Mouse (Mus musculus) forebrain, embryonic 16.5 days (tissue): Measurements from ENCODE around the gene 9430015G10Rik. TPM values are rescaled to one million over a fixed set of nuclear protein-coding genes. Genes with fewer than 3 reads are reported as not detected.

ENCODE experiments used
- ATAC-seq: fragments of 200-750 bp; cut with Nextera tagmentation; 2 replicates; pipeline ENCODE4 v1.8.0; 2017; ENCODE audit warnings: mild to moderate bottlenecking, moderate library complexity
- H3K27ac ChIP-seq: fragments of 300-500 bp; sonication (generic); 2 replicates; pipeline ENCODE4 v1.5.1; 2014; ENCODE audit warnings: low read length, control low read depth
- H3K27me3 ChIP-seq: fragments of 300-500 bp; sonication (generic); replicated peaks from 2 replicates; pipeline ENCODE4 v1.6.1; 2014; ENCODE audit warnings: low read length; ENCODE audit not compliant: control insufficient read depth, insufficient read depth
- H3K36me3 ChIP-seq: fragments of 300-500 bp; sonication (generic); 2 replicates; pipeline ENCODE4 v1.6.1; 2014; ENCODE audit not compliant: control insufficient read depth, insufficient read depth
- H3K4me1 ChIP-seq: fragments of 300-500 bp; sonication (generic); replicated peaks from 2 replicates; pipeline ENCODE4 v1.6.1; 2014; ENCODE audit warnings: low read length; ENCODE audit not compliant: control insufficient read depth, insufficient read depth
- H3K4me2 ChIP-seq: fragments of 300-500 bp; sonication (generic); 2 replicates; pipeline ENCODE4 v1.6.1; 2014; ENCODE audit warnings: mild to moderate bottlenecking, low read length, control low read depth
- H3K4me3 ChIP-seq: fragments of 300-500 bp; sonication (generic); replicated peaks from 2 replicates; pipeline ENCODE4 v1.5.1; 2014; ENCODE audit warnings: mild to moderate bottlenecking, low read length, control low read depth
- H3K9ac ChIP-seq: fragments of 300-500 bp; sonication (generic); replicated peaks from 2 replicates; pipeline ENCODE4 v1.6.1; 2014; ENCODE audit warnings: low read depth, low read length, control low read depth
- H3K9me3 ChIP-seq: fragments of 300-500 bp; sonication (generic); 2 replicates; pipeline ENCODE4 v1.6.1; 2016; ENCODE audit warnings: low read length; ENCODE audit not compliant: control insufficient read depth
- WGBS: fragments of 180-500 bp; shearing (Covaris S2); extraction: QIAGEN DNeasy Blood & Tissue Kit; methylation state at CpG from one replicate; pipeline ENCODE4 v1.1.7; 2014; 5-methylcytosine and 5-hydroxymethylcytosine counted together
- polyA plus RNA-seq: library from polyadenylated mRNA; unstranded; fragments of >200 nt; fragmentation: Nextera tagmentation; extraction: Ambion mirVana; gene quantifications from 2 replicates; pipeline ENCODE4 v1.2.1, GENCODE M21; 2015

The 9430015G10Rik gene
- polyA plus RNA-seq, 1 experiment from 2014 or later: 45.8 TPM

- no peak overlapping the region for H3K9ac ChIP-seq
- H3K4me2 ChIP-seq: no peak overlapping the region
- no peak overlapping the region for H3K27ac ChIP-seq
- H3K4me1 ChIP-seq: no peaks in the 10 kb centered on the region
- H3K9me3 ChIP-seq: no peaks in the 10 kb centered on the region
- no peak overlapping the region for H3K4me3 ChIP-seq
- WGBS: 94% methylated on average over 1 of the region's 1 CpGs
- H3K27me3 ChIP-seq: no peaks in the 10 kb centered on the region
- ATAC-seq: no peak
- H3K36me3 ChIP-seq: no peaks in the 10 kb centered on the region
Measured at GRCm38 (mm10) chr4:156092765-156093164, 17.0 kb upstream of the 9430015G10Rik start.

DNA sequence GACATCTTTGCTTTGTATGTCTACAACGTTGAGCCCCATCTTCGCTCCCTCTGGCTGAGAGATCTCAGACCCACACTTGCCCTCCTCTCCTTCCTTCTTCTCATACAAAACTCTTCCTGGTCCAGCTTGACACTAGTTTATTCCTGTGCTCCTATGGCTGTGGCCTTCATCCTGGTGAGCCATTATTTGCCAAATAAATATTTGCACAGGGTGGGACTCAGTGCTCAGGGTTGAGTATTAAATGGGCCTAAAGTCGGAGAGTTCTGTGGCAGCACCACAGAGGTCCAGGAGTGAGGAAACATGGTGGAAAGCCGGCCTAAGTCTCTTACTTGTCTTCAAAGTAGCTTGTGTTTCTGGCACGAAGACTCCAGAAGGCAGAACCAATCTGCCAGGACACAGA, 16.0 kb upstream of the 9430015G10Rik start:
- Histone ChIP-seq H3K9me3 (no peaks in the 10 kb centered on the region), H3K27ac (no peak overlapping the region), H3K9ac (no peak overlapping the region), H3K27me3 (no peaks in the 10 kb centered on the region), H3K36me3 (no peaks in the 10 kb centered on the region), H3K4me2 (no peak overlapping the region), H3K4me3 (no peak overlapping the region), H3K4me1 (no peaks in the 10 kb centered on the region)
- 88% methylated on average over 5 of the region's 5 CpGs for WGBS
- no peak for ATAC-seq

- 94% methylated on average over 1 of the region's 1 CpGs for WGBS
- ATAC-seq: no peak
Measured at GRCm38 (mm10) chr4:156096191-156096590, 13.6 kb upstream of the 9430015G10Rik start.

DNA sequence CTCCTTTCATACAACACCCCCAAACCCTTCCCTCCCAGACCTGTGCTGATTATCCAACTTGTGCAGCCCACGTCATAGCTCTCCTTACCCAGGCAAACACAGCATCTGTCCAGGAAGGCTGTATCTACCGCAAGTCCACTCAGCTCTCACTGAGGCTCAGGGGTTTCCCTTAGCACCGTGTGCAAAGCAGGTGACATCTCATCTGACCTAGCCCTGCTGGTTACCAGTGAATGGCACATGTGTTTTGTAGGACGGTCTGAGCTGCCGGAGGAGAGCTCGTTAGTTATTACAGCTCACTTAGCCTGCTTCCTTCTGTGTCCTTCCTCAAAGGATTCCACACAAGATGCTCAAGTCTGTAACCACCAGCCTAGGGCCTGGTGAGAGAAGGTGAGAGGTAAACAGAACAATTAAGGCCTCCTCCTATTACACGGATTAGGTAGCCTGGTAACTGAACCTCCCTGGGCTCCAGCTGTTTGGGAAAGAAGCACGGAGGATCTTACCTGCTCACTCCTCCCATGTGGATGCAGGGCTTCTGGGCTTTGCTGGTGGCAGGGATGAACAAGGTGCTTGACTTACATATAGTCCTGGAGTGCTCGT, 11.9 kb upstream of the 9430015G10Rik start:
- WGBS: 47% methylated on average over 9 of the region's 9 CpGs
- Histone ChIP-seq H3K27me3 (no peaks in the 10 kb centered on the region), H3K27ac (no peak overlapping the region), H3K9me3 (no peaks in the 10 kb centered on the region), H3K4me2 (no peak overlapping the region), H3K4me1 (no peaks in the 10 kb centered on the region), H3K4me3 (no peak overlapping the region), H3K36me3 (no peaks in the 10 kb centered on the region), H3K9ac (no peak overlapping the region)
- no peak for ATAC-seq

More at GRCm38 (mm10) chr4:156096191-156096590, 13.6 kb upstream of the 9430015G10Rik start:
- no peak overlapping the region for H3K4me3 ChIP-seq
- no peak overlapping the region for H3K9ac ChIP-seq
- no peaks in the 10 kb centered on the region for H3K36me3 ChIP-seq
- H3K27me3 ChIP-seq: no peaks in the 10 kb centered on the region
- no peaks in the 10 kb centered on the region for H3K4me1 ChIP-seq
- H3K27ac ChIP-seq: no peak overlapping the region
- no peak overlapping the region for H3K4me2 ChIP-seq
- no peaks in the 10 kb centered on the region for H3K9me3 ChIP-seq

GRCm38 (mm10) chr4:156099427-156099826, 10.4 kb upstream of the 9430015G10Rik start:
- no peaks in the 10 kb centered on the region for H3K27me3 ChIP-seq
- ATAC-seq: no peak
- H3K9ac ChIP-seq: no peak overlapping the region
- H3K4me2 ChIP-seq: no peak overlapping the region
- no peaks in the 10 kb centered on the region for H3K9me3 ChIP-seq
- no peak overlapping the region for H3K27ac ChIP-seq
- H3K4me3 ChIP-seq: no peak overlapping the region
- H3K36me3 ChIP-seq: no peaks in the 10 kb centered on the region
- H3K4me1 ChIP-seq: no peaks in the 10 kb centered on the region
- 72% methylated on average over 6 of the region's 6 CpGs for WGBS

DNA sequence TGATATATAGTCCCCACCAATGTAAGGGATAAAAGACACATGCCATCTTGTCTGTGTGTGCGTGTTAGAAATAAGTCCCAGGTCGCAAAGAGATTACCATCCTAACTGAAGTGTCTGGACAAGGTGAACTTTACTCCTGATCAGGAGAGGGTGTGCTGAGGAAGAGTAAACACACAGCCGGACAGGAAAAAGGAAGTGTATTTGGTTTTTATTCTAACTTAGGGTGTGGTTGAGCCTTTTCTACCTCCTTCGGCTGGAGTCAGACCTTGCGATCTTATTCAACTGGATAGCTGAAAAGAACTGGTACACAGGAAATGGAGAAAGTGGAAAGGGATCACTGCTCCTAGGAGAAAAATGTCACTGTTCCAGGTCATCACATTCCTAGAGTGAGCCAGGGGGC, 9.3 kb upstream of the 9430015G10Rik start:
- Histone ChIP-seq H3K36me3 (no peaks in the 10 kb centered on the region), H3K27me3 (no peaks in the 10 kb centered on the region), H3K4me1 (no peaks in the 10 kb centered on the region), H3K9ac (no peak overlapping the region), H3K27ac (no peak overlapping the region), H3K4me3 (no peak overlapping the region), H3K9me3 (no peaks in the 10 kb centered on the region), H3K4me2 (no peak overlapping the region)
- WGBS: 95% methylated on average over 5 of the region's 5 CpGs
- no peak for ATAC-seq

DNA sequence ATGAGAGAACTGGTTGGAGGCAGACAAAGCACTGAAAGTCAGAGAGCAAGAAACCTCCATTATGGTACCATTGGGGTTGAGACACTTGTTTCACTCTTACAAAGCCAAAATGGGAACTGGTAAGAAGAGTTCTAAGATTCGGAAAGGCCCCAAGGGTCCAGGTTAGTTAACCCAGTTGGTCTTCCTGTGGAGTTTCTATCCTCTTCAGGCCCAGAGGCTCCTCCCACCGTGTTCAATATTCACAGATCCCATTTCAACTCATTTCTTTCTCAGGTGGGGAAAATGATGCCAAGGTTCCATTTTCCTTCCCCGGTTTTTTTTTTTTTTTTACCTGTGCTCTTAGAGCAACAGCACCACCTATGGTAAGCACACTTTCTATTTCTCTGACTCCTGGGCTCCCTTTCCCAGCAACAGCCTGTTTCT, 8.3 kb upstream of the 9430015G10Rik start:
- ATAC-seq: no peak
- H3K4me2 ChIP-seq: no peak overlapping the region
- H3K27me3 ChIP-seq: no peaks in the 10 kb centered on the region
- no peaks in the 10 kb centered on the region for H3K9me3 ChIP-seq
- no peak overlapping the region for H3K27ac ChIP-seq
- no peak overlapping the region for H3K4me3 ChIP-seq
- 48% methylated on average over 3 of the region's 3 CpGs for whole genome bisulfite sequencing
- no peaks in the 10 kb centered on the region for H3K4me1 ChIP-seq
- H3K9ac ChIP-seq: no peak overlapping the region
- no peaks in the 10 kb centered on the region for H3K36me3 ChIP-seq

DNA sequence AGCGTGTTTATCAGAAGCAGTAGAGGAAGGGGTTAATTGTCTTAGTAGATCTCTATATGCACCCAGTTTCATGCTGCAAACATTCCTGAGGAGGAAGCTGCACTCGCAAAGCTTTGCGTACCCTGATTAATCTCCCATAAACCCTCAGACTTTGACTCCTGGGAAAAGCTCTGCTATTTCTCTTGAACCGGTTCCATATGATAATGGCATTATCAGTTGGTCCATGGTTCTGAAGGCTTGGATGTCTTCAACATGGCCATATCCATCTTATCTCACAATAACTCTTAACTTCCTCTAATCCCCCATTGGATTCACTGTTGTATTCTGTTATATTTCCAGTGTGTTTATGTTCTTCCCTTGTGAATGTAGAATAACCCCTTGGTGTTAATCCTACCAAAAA, 6.4 kb upstream of the 9430015G10Rik start:
- no peak overlapping the region for H3K27ac ChIP-seq
- 86% methylated on average over 4 of the region's 4 CpGs for WGBS
- no peak overlapping the region for H3K9ac ChIP-seq
- no peaks in the 10 kb centered on the region for H3K9me3 ChIP-seq
- H3K36me3 ChIP-seq: no peaks in the 10 kb centered on the region
- H3K4me3 ChIP-seq: no peak overlapping the region
- ATAC-seq: no peak
- H3K4me2 ChIP-seq: no peak overlapping the region
- no peaks in the 10 kb centered on the region for H3K4me1 ChIP-seq
- H3K27me3 ChIP-seq: no peaks in the 10 kb centered on the region

DNA sequence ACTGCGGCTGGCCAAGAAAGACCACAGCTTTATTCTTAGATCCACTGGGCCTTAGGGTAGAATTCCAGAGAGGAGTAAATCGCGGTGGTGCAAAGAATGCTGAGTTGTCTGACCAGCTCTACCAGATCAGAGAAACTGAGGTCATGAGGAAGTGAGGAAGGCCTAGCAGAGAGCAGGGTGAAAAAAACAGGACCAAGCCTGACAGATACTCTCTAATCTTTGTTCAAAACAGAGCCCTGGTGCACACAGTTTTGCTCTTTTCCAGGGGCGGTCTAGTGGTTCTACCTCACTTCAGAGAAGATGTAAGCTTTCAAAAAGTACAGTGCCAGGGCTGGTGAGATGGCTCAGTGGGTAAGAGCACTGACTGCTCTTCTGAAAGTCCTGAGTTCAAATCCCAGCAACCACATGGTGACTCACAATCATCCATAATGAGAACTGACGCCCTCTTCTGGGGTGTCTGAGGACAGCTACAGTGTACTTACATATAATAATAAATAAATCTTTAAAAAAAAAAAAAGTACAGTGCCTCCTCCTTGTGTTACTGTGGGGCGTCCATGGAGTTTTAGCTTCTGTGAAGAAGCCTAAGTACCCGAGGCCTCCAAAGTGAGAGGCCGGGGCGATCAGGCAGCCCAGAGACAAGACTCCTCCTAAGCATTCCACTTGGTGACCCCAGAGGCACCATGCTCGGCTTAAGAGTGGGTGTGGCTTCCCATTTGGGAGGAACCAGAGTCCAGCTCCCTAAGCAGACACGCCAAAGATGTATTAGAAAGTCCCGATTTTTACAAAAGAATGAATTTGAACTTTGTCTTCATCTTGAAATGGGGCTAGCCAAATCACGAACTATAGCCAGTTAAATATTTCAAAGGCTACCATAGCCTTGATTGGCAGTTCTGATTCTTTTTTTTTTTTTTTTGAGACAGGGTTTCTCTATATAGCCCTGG, 906 bp upstream of the 9430015G10Rik start:
- Histone ChIP-seq H3K27me3 (no peaks in the 10 kb centered on the region), H3K27ac (peak overlapping the region; percentile 76), H3K9me3 (no peaks in the 10 kb centered on the region), H3K9ac (peak overlapping the region; percentile 64), H3K4me2 (peak overlapping the region; percentile 84), H3K36me3 (no peaks in the 10 kb centered on the region), H3K4me3 (peak overlapping the region; percentile 56), H3K4me1 (peaks cover 9% of the 10 kb centered on the region)
- no peak for ATAC-seq
- WGBS: 34% methylated on average over 13 of the region's 13 CpGs
